Mouse (Mus musculus) thymus, postnatal 10 days (tissue): ENCODE measurements around the gene Lbh.

ENCODE experiments used
- DNase-seq, 2 experiments: peaks; one replicate each; pipeline ENCODE4 v3.0.0; 2021; ENCODE audit warnings: low spot score in 2 of 2

The Lbh gene

DNA sequence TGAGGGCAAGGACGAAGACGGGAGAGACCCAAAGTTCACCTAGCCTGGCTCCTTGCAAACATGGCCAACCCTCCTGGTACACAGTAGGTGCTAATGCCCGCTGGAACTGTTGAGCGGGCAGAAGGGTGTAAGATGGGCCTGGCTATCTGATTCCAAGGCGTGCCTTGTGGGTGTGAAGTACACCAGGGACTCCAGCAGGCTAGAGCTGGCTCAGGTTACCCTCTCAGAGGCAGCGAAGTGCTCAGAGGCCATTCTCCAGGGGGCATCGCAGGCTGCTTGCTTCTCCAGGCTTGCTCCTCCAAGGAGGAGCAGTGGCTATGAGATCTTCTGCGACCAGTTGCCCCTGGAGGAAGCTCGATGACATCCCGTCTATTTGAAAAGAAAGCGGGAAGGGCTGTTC lies 6.8 kb upstream of the Lbh start:
- no peak for DNase-seq

DNA sequence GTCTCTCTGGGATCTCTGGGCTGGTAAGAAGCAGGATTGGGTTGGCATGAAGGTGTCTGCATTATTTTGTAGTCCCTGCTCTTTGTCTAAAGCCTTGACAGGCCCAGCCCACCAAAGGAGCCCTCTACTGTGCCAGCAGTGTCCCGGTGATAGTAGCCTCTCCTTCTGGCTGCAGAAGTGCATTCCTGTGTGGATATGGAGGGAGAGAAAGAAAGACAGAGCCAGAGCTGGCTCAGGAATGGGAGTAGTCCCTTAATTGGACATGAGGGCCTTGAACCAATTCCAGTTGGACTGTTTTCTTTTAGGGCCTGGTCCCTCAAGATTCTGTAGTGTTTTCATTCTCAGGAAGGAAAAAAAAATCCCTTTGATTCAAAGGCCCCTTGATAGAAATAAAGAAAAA lies 6.4 kb upstream of the Lbh start:
- no peak for DNase-seq

DNA sequence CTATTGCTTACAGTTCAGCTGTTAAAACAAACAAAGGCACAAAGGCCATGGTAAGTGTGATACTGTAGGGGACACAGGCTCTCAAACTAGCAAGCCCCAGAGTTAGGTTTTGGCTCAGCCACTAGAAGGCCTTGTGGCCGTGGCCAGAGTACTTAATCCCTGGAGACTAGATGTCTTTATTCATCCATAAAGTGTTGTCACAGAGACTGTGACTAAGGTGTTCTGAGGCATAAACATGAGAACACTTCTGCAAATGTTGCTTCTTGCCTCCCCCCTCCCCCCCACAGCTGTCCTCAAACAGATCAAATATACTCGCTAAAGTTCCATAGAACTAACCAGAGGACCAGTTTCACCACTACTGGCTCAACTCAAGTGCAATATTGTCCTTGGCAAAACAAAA lies 4.0 kb upstream of the Lbh start:
- DNase-seq: no peak

DNA sequence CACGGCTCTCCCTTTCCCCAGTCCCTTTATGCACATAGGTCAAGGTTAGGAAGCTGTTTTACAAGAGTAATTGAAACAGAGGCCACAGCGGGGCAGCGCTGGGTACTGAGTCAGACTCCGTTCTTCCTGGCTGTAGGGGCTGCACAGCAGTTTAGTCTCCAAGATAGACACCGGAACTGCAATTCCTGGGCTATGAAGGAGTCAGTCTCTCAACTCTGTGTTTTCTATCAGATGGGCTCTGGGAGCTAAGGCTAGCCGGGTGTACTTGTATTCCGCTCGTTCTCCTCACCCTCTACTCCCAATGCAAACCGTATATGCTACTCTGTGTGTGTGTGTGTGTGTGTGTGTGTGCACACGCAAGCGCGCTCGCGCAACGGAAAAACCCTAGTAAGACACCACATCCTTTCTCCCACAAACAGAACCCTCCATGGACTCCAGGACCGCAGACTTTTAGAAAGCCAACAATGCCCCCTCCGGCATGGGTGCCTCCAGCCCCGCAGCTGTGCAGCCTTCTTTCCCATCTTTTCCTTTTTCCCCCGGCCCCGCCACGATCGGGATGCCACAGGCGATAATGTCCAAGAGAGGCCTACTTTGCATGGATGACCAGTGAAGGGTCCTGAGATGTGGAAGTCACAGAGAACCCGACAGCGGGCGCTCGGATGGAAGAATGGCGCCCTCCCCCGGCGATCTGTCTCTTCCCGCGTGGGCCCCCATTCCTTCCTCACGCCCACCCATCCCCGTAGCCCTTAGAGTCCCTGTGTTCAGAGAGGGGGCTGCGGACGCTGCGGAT lies 669 bp upstream of the Lbh start:
- peak; percentile 62 to 73 for DNase-seq

DNA sequence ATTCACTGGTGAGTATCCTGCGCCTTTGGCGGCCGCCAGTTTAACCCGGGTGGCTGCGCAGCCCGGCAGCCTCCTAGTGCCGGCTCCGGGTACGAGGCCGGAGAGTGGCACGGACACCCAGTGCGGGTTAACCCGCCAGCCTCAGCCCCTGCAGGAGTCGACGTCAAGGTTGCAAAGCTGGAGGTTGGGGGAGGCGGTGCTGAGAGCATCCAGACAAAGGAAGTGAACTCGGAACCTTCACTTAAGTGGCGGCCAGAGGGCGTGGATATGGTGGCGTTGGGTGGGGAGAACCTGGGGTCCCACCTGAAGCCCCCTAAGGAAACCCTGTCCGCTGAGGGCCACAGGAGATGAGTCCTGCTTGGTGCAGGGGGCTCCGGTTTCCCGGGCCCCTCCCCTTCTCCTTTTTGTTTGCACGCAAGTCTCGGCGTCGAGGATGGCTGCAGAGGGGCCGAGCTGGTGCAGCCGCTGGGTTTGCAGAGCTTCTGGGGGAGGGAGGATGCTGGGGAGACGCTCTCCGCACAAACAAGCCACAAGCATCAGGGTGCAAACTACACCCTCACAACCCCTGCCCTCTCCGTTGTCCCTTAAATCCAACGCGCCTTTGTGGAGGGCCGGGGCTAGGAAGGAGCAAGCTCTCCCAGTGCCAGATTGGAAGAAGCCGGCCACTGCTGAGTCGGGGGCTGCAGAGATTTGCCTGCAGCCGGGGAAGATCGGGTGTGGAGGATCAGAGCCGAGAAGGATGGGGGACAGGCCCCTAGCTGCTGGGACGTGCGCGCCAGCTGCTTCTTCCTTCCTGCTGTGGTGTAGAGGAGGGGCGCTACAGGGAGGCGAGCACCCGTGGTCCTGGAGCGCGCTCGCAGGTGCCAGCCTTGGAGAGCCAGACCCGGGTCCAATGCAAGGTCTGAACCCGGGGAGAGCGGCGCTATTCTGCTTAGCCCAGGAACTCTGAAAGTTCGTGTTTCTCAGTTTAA lies 751 bp downstream of the Lbh start:
- DNase-seq: peak; percentile 82

DNA sequence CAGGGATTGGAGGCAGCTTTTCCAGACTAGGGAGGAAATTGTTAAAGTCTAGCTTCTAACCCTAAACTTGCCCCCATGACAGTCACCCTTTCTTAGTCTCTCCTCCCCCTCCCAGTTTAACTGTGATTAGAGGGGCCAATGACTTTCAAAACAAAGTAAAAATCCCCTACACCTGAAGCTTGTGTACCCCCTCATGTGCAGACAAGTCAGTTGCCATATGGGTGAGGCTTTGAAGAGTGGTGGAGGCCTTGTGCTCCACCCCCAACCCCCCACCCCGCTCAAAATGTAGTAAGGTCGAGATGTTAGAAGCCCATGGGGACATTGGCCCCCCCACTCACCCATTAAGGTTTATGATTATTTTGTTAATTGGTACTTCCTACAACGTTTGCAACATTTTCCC lies 1.5 kb downstream of the Lbh start:
- no peak for DNase-seq

DNA sequence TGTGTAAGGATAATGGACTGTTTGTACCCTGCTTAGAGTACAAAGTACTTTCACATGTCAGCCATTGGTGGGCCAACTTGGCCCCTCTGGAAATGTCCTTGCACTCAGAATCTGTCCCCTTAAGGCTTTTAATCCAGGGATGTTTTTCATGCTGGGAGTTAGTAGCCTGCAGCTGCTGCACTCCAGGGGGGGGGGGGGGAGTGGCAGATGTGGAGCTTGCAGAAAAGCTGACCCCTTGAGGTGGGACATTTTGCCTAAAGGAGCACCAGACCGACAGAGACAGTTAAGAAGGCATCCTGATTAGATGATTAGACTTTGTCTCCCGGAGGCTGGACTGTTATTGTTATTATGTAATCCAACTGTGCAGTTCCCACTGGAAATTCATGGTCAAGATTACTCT lies 2.3 kb downstream of the Lbh start:
- DNase-seq: no peak

DNA sequence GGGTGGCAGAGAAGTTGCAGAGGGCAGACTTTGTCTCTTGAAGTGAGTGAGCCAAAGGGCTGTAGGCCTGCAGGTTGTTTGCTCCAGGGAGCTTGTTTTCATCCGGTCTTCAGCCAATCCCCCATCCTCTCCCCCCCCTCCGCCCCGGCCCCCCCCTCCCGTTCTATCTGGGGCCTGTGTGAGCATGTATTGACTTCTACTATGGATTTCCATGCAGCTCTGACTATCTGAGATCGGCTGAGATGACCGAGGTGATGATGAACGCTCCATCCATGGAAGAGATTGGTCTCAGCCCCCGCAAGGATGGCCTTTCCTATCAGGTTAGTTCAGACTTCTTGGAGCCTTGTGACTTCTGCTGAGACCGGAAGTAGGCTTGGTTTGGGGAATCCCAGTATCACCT lies 2.9 kb downstream of the Lbh start:
- no peak for DNase-seq

DNA sequence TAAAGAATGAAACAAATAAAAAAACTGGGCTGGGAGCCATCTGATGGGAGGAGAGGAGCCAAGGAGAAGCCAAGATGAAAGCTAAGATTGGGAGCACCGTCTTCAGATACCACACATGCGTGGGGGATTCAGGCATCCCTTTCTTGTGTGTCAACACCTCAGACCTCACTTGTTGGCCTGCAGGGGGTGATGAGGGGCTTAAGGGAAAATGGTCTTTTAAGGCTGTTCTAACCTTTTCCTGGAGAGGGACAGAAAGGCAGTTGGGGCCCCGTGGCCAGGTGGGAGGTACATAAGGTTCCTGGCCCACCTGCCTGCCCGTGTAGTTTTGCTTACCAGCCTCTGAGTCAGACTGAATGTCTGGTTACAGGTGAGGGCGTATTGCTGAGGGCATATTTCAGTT lies 4.1 kb downstream of the Lbh start:
- DNase-seq: no peak

DNA sequence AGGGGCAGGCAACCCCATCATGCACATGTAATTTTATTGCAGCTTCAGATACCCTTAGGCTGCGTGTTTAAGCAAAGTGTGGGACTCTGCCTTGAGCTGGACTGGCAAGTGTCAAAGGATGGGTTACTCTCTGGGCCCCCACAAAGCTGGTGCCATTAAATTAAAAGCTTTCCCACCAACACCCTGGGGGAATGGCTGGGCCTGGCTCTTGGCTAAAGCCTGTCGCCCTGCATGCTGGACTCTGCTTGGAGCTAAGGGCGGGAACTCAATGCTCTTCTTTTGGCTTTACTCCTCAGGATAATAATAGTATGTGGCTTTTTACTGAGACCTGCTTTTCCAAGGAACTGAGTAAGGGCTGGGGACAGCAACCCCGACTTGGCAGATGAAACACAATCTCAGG lies 5.2 kb downstream of the Lbh start:
- no peak for DNase-seq

DNA sequence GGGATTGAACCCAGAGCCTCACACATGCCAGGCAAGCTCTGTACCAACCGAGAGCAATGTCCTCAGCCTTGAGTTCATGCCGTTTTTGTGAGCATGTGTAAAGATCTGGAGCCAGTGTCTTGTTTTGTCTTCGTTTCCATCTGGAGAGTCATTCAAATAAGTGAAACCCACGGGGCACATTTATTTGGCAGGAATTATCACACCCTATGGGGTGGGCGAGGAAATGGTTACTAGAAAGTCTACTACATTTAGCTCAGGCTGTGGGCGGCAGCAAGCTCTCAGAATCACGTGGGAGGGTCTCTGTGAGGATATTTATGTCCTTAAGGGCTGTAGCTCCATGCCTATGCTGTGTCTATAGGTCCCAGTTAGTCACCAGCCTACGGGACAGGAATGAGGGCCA lies 6.2 kb downstream of the Lbh start:
- no peak for DNase-seq

DNA sequence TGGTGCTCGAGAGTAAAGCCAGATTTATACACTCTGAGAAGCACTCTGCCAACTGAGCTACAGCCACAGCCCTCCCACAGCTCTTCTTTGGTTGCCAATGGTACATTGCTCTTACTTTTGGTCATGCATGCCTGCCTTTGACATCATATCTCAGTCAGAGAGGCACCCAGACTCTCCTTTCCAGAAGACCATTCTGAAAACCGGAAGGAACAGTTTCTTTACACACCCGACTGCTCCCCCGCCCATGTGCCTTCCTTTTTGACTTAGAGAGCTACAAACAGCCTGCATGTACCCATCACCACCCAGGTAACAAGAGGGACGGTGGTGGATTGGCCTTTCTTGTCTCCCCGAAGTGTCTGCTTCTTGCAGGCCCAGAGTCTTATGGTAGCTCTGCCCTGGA lies 7.0 kb downstream of the Lbh start:
- no peak for DNase-seq

DNA sequence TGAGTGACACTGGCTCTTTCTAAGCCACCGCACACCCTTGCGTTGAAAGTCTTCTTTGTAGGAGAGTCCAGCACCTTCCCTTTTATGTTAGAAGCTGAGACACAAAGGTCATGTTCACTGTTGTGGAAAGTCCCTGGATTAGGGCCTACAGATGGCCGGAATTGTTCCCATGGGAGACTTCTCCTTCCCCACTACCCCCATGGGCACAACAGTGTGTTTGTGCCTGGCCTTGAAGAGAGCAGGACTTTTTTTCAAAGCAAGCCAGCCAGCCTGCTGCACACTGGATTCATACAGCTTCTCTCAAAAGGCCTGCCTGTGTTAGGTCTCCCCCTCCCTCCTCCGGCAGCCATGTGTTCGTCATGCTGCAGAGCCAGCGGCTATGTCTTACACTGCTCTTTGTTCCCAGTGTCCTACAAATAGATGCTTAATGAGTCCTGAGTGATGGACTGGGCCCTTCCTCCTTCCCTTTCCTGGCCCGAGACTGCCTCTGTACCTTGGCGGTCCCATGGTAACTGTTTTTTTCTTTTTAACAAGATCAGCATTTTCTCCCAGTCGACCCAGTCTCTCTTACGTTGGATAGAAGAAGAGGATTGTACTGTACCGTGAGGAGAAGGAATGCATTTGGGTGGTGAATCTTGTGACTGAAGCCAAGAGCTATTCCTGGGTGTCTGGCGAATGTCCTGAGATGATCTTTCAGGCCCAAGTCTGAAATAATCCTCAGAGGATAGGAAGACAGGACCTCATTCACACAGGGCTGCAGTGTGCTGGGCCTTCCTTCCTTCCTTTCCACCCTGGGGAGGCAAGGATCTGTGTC lies 7.9 kb downstream of the Lbh start:
- DNase-seq: no peak

DNA sequence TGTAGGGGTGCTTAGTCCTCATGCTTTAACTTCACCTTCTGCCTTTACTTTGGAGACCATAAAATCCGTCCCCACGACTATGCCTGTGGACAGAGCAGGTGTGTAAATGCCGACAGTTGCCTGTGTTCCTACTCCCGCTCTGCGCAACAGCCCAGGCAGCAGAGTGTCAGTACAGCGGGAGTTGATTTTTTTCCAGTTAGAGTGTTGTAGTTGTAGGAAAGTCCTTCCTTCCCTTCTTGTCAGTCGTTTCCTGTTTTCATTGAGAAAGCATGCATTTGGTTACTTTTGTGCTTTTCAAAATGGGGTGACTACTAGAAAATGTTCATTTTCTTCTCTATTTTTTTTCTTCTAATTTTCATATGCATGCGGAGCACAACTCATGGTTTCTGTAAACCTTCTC lies 8.9 kb downstream of the Lbh start:
- no peak for DNase-seq

DNA sequence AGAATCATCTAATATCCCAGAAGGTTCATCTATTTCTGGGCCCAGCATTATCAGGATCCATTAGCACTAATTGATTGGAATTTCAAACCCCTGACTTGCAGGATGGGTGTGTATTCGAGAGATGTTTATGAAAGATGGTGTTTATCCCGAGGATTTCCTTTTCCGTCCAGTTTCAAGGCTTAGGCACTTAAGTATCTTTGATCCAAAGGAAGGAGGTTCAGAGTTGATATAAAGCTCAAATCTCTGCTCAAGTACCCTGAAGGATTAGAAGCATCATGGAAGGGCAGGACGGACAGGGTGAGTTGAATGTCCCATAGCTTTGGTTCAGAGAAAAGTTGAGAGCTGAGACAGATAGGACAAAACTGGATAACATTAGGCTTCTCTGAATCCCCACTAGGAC lies 15.0 kb downstream of the Lbh start:
- no peak for DNase-seq

DNA sequence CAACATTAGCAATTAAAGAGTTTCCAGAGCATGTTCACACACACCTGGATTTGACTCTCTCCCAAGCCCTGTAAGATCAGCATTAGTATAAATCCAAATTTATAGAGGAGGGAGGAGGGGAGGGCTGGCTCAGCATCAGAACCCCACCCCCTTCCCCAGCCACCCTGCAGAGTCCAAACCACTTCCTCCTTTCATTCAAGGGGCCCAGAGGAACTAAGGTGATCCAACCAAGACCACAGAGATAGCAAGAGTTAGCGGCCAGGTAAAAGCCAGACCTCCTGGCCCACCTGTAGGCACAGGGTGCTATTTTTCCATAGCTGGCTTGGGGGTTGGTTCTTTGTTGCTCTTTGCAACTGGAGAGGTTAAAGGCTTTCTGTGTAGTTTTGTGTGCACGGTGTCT lies 16.0 kb downstream of the Lbh start:
- peak in 1 of 2 experiments; percentile 27 for DNase-seq

DNA sequence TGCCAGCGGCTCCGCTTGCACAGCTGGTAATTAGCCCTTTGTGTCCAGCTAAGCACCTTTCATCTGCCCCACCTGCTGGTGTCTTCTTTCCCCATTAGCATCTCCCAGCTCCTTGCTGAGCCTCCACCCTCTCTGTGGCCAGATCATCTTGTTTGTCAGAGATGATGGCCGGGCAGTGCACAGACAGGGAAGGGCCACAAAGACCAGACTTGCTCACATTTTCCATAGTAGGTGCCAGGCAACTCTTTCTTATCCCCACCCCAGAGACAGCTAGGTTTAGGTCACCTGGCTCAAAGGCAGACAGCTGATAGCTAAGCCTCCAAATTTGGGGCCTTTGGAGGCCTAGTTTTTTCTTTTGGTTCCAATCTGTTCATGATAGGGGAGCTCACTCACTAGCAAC lies 16.5 kb downstream of the Lbh start:
- no peak for DNase-seq

DNA sequence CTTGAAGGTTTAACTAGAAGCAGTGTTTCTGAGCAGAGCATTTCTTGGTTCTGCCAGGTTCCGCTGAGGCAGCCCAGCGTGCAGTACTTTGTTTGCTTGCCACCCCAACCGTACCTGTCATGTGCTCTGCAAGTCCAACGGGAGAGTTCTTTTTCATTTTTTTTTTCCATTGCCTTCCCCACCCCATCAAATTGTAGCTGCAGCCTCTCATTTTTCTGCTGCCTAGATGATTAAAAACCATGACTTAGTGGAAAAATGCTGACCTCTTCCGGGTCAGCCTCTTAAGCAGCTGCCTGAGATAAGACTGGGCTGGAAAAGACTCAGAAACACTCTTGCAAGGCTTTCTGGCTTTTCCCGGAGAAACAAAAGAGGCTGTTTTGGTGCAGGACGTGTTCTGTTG lies 17.8 kb downstream of the Lbh start:
- DNase-seq: no peak

DNA sequence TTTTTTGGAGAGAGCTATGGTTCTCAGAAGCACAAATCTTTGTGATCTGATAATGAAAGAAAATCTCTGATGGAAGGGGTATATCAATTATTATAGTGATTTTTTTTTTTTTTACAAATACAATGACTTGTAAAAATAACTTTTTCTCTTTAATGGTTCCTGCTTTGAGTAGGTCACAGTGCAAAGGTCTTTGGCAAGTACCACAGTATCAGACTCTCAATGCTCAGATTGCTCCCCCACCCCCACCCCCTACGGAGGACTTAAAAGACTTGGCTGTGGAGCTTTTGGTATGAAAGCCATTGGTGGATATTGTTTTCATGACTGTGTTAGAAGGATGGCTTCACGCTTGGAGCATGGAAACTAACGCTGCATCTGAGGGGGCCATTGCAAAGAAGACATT lies 18.2 kb downstream of the Lbh start:
- DNase-seq: no peak

DNA sequence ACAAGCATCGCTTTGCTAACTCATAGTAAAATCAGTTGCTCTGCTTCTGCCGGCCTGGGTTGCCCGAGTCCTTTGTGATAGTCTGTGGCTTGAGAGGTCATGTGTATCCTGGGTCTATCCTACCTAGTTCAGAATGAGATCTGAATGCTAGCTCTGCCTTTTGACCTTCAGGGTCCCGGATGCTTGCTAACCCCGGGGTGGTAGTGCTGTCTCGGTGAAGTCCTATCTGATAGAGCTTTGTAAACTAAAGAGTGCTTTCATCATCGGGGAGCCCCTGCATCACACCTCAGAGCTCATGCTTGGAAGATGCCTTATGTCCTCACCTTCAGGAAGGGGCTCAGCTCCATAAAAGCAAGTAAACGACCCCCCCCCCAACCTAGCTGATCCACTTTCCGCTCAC lies 19.1 kb downstream of the Lbh start:
- DNase-seq: no peak

DNA sequence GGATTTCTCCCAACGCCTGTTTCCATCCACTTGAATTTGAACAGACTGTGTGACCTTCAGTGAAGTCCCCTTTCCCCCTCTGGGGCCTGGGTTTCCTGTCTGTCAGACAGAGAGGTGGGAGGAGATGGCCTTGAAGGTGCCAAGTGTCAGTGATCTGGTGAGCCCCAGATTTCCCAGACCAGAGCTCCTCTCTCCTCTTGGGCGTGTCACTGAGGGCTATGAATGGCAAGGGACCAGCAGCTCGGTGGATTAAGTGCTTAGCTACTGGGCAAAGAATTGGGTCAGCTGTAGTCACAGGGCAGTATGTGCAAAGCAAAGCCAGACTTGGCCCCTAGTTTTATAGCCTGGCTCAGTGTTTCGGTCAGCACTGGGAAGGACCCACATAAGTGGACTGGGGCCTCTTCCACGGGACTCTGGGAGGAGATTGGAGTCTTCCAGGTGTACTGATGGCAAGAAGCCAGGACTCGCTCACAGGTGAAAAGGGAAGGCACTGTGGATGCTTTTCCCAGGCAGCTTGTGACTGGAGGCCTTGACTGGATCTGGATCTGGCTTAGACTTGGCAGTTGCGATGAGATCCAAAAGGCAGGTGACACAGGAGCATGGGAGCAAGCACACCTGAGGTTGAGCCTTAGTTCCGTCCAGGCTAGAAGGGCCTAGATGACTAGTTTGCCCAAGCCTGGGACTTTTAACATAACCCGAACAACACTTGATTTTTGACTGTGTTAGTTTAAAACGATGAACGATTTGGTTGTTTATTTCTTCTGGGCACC lies 20.1 kb downstream of the Lbh start:
- DNase-seq: no peak
